Mouse (Mus musculus): ENCODE measurements at regions not wholly inside any gene's neighbourhood (a gene's known extent, or its start where the extent isn't known, plus 50 kb on each side); places are given as distances from the start of the nearest gene placed in this dataset.

DNA sequence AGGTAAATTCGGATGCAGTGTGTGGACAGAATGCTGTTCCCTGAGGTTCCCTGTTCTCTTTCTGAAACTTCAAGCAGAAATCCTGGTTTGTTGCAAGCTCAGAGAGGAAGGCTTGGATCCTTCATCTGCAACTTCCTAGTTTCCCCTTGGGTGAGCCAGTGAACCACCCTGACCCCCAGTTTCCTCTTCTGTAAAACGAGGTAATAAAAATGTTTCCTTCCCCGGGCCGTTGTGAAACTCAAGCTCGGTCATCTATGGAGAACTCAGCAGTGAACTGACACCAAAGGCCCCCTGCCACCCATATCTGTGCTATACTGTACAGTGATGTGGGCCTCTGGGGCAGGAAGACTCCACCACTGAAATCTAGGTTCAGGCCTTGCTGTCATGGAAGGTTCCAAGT is 185.0 kb downstream of the Gadd45g start:
- no peak overlapping the region for H3K27ac ChIP-seq (ENCODE audit: low read depth, low read length)
- no peak for DNase-seq (ENCODE audit: low spot score)
- ATAC-seq (ENCODE audit: low FRiP score): no peak
- no peaks in the 10 kb centered on the region for H3K36me3 ChIP-seq (ENCODE audit: control insufficient read depth, insufficient read depth, low read length)
- no peak overlapping the region for H3K4me3 ChIP-seq (ENCODE audit: low read depth, low read length)
- WGBS: 85% methylated on average over 5 of the region's 5 CpGs
- H3K4me1 ChIP-seq (replicated peaks; ENCODE audit: control insufficient read depth, insufficient read depth, low read length): no peaks in the 10 kb centered on the region; the same call in 1 of the 2 replicates
- H3K9ac ChIP-seq (ENCODE audit: low read depth, low read length): no peak overlapping the region
- no peak overlapping the region for H3K4me2 ChIP-seq (replicated peaks; ENCODE audit: low read depth, low read length)
- H3K9me3 ChIP-seq (ENCODE audit: control insufficient read depth, low read length): no peaks in the 10 kb centered on the region
- no peaks in the 10 kb centered on the region for H3K27me3 ChIP-seq (ENCODE audit: control insufficient read depth, insufficient read depth, low read length)

DNA sequence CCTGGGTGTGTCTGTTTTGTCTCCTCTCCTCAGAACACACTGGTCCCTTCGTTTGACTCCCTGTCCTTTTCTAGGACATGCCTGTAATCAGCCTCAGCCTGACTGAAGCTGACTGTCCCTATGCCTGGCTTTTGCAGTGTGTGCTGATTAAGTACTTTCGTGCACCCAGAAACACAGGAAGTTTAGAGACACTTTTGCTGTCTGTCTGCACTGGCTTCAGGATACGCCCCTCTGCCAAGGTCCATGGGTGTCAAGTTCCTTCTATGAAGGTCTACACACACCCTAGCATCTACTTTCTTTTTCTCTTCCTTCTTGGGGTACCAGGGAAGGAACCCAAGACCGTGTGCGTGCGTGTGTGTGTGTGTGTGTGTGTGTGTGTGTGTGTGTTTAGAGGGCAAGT is 189.3 kb downstream of the Gadd45g start:
- Histone ChIP-seq H3K27me3 (ENCODE audit: control insufficient read depth, insufficient read depth, low read length) (no peaks in the 10 kb centered on the region), H3K36me3 (ENCODE audit: control insufficient read depth, insufficient read depth, low read length) (no peaks in the 10 kb centered on the region), H3K27ac (ENCODE audit: low read depth, low read length) (no peak overlapping the region), H3K4me2 (replicated peaks; ENCODE audit: low read depth, low read length) (no peak overlapping the region), H3K4me3 (ENCODE audit: low read depth, low read length) (no peak overlapping the region), H3K9ac (ENCODE audit: low read depth, low read length) (no peak overlapping the region), H3K9me3 (ENCODE audit: control insufficient read depth, low read length) (no peaks in the 10 kb centered on the region), H3K4me1 (replicated peaks; ENCODE audit: control insufficient read depth, insufficient read depth, low read length) (no peaks in the 10 kb centered on the region; the same call in 1 of the 2 replicates)
- DNase-seq (ENCODE audit: low spot score) (no peak), ATAC-seq (ENCODE audit: low FRiP score) (no peak)
- WGBS: 83% methylated on average over 6 of the region's 6 CpGs

DNA sequence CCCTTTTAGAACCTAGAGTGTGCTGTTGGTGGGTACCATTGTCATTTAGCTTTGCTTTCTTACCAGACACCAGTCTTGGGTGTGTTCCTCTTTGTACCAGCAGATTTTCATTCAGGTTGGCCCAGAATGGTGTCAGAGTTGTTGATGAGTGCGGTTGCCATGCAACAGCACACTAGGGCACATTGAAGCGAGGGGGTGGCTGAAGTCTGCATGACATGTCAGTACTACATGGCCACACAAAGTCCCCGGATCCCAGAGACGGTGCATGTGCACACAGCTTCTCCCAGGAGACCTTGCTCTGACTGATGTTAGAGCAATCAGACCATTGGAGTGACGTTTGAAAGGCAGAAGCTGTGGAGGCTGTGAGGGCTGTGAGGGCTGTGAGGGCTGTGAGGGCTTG is 189.9 kb downstream of the Gadd45g start:
- no peak for DNase-seq (ENCODE audit: low spot score)
- no peak overlapping the region for H3K4me3 ChIP-seq (ENCODE audit: low read depth, low read length)

DNA sequence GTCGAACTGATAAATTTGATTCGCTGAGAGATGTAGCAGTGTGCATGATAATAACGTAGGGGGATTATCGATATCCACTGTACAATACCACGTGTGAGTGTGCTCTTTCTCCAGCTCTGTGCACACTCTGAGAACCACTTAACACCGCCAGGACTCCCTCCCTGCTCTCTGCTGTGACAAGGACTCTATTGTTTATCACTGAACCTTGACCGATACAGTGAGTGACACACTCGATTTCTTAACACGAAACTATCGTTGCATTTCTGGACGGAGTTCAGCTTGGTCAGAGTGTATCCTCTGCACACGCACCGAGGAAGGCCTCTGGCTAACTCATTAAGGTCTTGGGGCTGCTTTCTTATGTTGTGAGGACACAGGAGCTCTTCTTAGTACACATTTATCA is 190.7 kb downstream of the Gadd45g start:
- Histone ChIP-seq H3K9me3 (ENCODE audit: control insufficient read depth, low read length) (no peaks in the 10 kb centered on the region), H3K4me1 (replicated peaks; ENCODE audit: control insufficient read depth, insufficient read depth, low read length) (no peaks in the 10 kb centered on the region; the same call in 1 of the 2 replicates), H3K4me2 (replicated peaks; ENCODE audit: low read depth, low read length) (no peak overlapping the region), H3K4me3 (ENCODE audit: low read depth, low read length) (no peak overlapping the region), H3K9ac (ENCODE audit: low read depth, low read length) (no peak overlapping the region), H3K27me3 (ENCODE audit: control insufficient read depth, insufficient read depth, low read length) (no peaks in the 10 kb centered on the region), H3K27ac (ENCODE audit: low read depth, low read length) (no peak overlapping the region), H3K36me3 (ENCODE audit: control insufficient read depth, insufficient read depth, low read length) (no peaks in the 10 kb centered on the region)
- no peak for ATAC-seq (ENCODE audit: low FRiP score)
- no peak for DNase-seq (ENCODE audit: low spot score)
- WGBS: 75% methylated on average over 13 of the region's 13 CpGs

More for the DNA sequence above, 189.9 kb downstream of the Gadd45g start:
- Histone ChIP-seq H3K4me2 (replicated peaks; ENCODE audit: low read depth, low read length) (no peak overlapping the region), H3K9me3 (ENCODE audit: control insufficient read depth, low read length) (no peaks in the 10 kb centered on the region), H3K36me3 (ENCODE audit: control insufficient read depth, insufficient read depth, low read length) (no peaks in the 10 kb centered on the region), H3K27ac (ENCODE audit: low read depth, low read length) (no peak overlapping the region), H3K4me1 (replicated peaks; ENCODE audit: control insufficient read depth, insufficient read depth, low read length) (no peaks in the 10 kb centered on the region; the same call in 1 of the 2 replicates), H3K27me3 (ENCODE audit: control insufficient read depth, insufficient read depth, low read length) (no peaks in the 10 kb centered on the region), H3K9ac (ENCODE audit: low read depth, low read length) (no peak overlapping the region)
- WGBS: 52% methylated on average over 5 of the region's 5 CpGs
- ATAC-seq (ENCODE audit: low FRiP score): no peak

DNA sequence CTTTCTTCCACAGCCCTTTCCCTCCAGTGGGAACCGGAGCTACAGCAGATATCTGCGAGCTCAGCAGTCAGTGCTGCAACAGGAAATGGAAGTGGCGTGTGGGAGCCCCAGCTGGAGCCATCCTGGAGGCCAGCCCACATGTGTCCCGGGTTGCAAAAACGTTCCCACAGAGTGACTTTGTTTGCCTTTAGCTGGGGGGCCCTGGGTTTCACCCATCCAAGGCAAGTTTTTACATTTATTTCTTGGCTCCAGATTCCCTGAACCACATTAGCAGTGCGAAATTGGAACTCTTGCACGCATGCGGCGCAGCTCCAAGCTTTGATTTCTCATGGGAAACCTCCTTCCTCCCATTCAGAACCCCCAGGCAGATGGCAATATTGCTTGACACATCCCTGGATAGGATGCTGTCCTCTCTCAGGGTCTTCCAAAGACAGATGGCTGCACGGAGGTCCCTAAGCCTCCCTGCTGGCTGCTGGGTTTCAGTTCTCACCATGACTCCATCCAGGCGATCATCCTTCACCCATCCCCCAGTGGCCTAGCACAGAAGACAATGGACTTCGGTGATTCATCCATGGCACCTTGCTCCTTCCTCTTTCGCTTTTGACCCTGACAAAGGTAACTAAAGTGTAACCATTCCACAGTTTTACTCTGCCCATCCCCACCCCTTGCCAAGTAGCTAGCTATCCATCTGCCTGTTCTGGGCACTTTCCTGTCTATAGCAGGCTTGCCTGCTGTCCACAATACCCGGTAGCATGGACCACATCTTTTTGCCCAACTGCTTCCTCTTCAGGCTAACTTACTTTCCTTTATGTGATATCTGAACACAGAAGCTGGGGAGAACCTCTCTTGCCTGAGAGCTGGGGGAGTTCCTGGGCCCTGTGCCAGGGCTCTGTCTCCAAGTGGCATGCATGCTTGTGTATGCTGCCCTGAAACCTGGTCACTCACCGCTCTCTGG is 195.3 kb downstream of the Gadd45g start:
- DNase-seq (ENCODE audit: low spot score) (no peak), ATAC-seq (ENCODE audit: low FRiP score) (no peak)
- Histone ChIP-seq H3K9me3 (ENCODE audit: control insufficient read depth, low read length) (no peaks in the 10 kb centered on the region), H3K4me3 (ENCODE audit: low read depth, low read length) (no peak overlapping the region), H3K27ac (ENCODE audit: low read depth, low read length) (no peak overlapping the region), H3K36me3 (ENCODE audit: control insufficient read depth, insufficient read depth, low read length) (no peaks in the 10 kb centered on the region), H3K9ac (ENCODE audit: low read depth, low read length) (no peak overlapping the region), H3K4me1 (replicated peaks; ENCODE audit: control insufficient read depth, insufficient read depth, low read length) (no peaks in the 10 kb centered on the region; the same call in 1 of the 2 replicates), H3K27me3 (ENCODE audit: control insufficient read depth, insufficient read depth, low read length) (no peaks in the 10 kb centered on the region), H3K4me2 (replicated peaks; ENCODE audit: low read depth, low read length) (no peak overlapping the region)
- 60% methylated on average over 15 of the region's 15 CpGs for WGBS

DNA sequence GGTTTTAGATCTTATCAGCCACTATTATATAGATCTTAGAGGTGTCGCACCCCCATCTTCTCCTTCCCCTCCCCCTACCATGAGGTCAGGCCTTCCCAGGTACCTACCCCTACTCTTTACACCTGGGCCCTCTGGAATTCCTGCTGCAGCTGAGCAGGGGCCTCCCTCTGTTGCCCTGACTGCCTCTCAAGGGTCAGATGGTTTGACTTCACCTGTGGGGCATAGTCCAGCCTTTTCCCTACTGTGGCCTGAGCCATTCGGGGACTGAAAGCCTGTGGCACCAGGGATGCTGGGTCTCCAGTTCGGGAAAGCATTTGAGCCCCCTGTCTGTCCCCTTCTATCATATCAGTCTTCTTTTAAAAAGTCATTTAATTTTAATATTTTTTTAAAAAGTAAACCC is 196.4 kb downstream of the Gadd45g start:
- DNase-seq (ENCODE audit: low spot score) (no peak), ATAC-seq (ENCODE audit: low FRiP score) (no peak)
- 97% methylated on average over 3 of the region's 3 CpGs for WGBS
- H3K27me3 ChIP-seq (ENCODE audit: control insufficient read depth, insufficient read depth, low read length): no peaks in the 10 kb centered on the region
- no peaks in the 10 kb centered on the region; the same call in 1 of the 2 replicates for H3K4me1 ChIP-seq (replicated peaks; ENCODE audit: control insufficient read depth, insufficient read depth, low read length)
- no peak overlapping the region for H3K4me3 ChIP-seq (ENCODE audit: low read depth, low read length)
- H3K36me3 ChIP-seq (ENCODE audit: control insufficient read depth, insufficient read depth, low read length): no peaks in the 10 kb centered on the region
- no peaks in the 10 kb centered on the region for H3K9me3 ChIP-seq (ENCODE audit: control insufficient read depth, low read length)
- no peak overlapping the region for H3K27ac ChIP-seq (ENCODE audit: low read depth, low read length)
- no peak overlapping the region for H3K4me2 ChIP-seq (replicated peaks; ENCODE audit: low read depth, low read length)
- no peak overlapping the region for H3K9ac ChIP-seq (ENCODE audit: low read depth, low read length)

DNA sequence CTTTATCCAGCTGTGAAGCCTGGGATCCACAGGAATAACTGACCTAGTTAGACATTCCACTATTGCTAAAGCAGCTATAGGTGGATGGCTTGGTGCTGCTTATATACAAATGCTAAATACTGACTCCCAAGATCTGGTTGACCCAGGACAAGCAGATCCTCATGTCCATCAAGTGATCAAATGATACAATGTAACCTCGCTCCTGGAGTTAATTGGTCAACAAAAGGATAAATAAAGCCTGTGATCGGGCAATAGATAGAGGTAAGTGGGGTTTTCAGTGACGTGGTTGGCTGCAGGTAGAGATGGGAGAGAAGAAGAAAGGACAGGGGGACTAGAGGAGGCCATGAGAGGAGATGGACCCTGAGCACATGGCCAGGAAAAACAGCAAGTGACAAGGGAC is 197.4 kb downstream of the Gadd45g start:
- ATAC-seq (ENCODE audit: low FRiP score) (no peak), DNase-seq (ENCODE audit: low spot score) (no peak)
- Histone ChIP-seq H3K4me1 (replicated peaks; ENCODE audit: control insufficient read depth, insufficient read depth, low read length) (no peaks in the 10 kb centered on the region; the same call in 1 of the 2 replicates), H3K27ac (ENCODE audit: low read depth, low read length) (no peak overlapping the region), H3K9ac (ENCODE audit: low read depth, low read length) (no peak overlapping the region), H3K27me3 (ENCODE audit: control insufficient read depth, insufficient read depth, low read length) (no peaks in the 10 kb centered on the region), H3K36me3 (ENCODE audit: control insufficient read depth, insufficient read depth, low read length) (no peaks in the 10 kb centered on the region), H3K4me2 (replicated peaks; ENCODE audit: low read depth, low read length) (no peak overlapping the region), H3K9me3 (ENCODE audit: control insufficient read depth, low read length) (no peaks in the 10 kb centered on the region), H3K4me3 (ENCODE audit: low read depth, low read length) (no peak overlapping the region)
- 85% methylated on average over 3 of the region's 3 CpGs for WGBS

DNA sequence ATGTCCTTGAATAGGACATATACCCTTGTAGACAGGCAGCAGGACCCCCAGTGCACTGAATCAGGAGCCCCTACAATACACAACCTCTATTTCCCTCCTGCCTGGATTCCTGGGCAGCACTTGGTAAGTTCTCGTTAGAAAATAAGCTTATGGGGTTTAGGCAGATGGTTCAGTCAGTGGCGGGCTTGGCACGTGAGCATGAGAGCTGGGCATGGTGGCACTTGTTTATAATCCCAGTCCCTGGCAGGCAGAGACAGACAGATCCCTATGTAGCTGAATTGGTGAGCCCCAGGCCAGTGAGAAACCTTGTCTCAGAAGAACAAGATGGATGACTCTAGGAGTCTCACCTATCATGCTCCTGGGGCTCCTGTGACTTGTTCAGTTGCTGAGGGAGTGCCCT is 198.9 kb downstream of the Gadd45g start:
- Histone ChIP-seq H3K4me3 (ENCODE audit: low read depth, low read length) (no peak overlapping the region), H3K9ac (ENCODE audit: low read depth, low read length) (no peak overlapping the region), H3K27ac (ENCODE audit: low read depth, low read length) (no peak overlapping the region), H3K27me3 (ENCODE audit: control insufficient read depth, insufficient read depth, low read length) (no peaks in the 10 kb centered on the region), H3K4me1 (replicated peaks; ENCODE audit: control insufficient read depth, insufficient read depth, low read length) (no peaks in the 10 kb centered on the region; the same call in 1 of the 2 replicates), H3K4me2 (replicated peaks; ENCODE audit: low read depth, low read length) (no peak overlapping the region), H3K36me3 (ENCODE audit: control insufficient read depth, insufficient read depth, low read length) (no peaks in the 10 kb centered on the region), H3K9me3 (ENCODE audit: control insufficient read depth, low read length) (no peaks in the 10 kb centered on the region)
- DNase-seq (ENCODE audit: low spot score) (no peak), ATAC-seq (ENCODE audit: low FRiP score) (no peak)
- 91% methylated on average over 3 of the region's 3 CpGs for WGBS

DNA sequence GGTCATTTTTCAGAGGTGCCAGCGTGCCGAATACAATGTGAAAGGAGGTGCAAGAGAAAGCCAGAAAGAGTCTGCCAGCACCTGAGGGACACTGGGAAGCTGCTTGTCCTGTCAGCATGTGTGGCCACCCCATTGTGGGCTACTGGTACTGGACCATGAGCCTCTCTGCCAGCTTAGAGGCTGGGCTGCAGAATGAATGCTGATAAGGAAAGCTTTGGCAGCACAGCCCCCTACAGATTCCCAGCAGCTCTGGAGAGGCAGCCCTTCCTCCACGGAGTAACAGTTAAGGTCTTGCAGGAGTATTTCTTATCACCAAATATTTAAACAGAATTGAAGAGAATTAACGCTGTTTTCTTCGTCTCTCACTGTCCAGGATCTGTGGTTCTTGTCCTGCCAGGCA is 199.5 kb downstream of the Gadd45g start:
- no peak for ATAC-seq (ENCODE audit: low FRiP score)
- Histone ChIP-seq H3K4me1 (replicated peaks; ENCODE audit: control insufficient read depth, insufficient read depth, low read length) (no peaks in the 10 kb centered on the region; the same call in 1 of the 2 replicates), H3K27ac (ENCODE audit: low read depth, low read length) (no peak overlapping the region), H3K9ac (ENCODE audit: low read depth, low read length) (no peak overlapping the region), H3K9me3 (ENCODE audit: control insufficient read depth, low read length) (no peaks in the 10 kb centered on the region), H3K27me3 (ENCODE audit: control insufficient read depth, insufficient read depth, low read length) (no peaks in the 10 kb centered on the region), H3K36me3 (ENCODE audit: control insufficient read depth, insufficient read depth, low read length) (no peaks in the 10 kb centered on the region), H3K4me3 (ENCODE audit: low read depth, low read length) (no peak overlapping the region), H3K4me2 (replicated peaks; ENCODE audit: low read depth, low read length) (no peak overlapping the region)
- DNase-seq (ENCODE audit: low spot score): no peak
- WGBS: 65% methylated on average over 5 of the region's 5 CpGs

Data from hindbrain, embryonic 11.5 days (tissue).